Mouse (Mus musculus): ENCODE measurements around the gene Tbc1d16. TPM values are rescaled to one million over a fixed set of nuclear protein-coding genes. Genes with fewer than 3 reads are reported as not detected.
"Not testable (repeated sequence)": the region's sequence is repeated elsewhere in the genome, so short reads cannot be mapped to it uniquely, and the experiment has no call there.

Tbc1d16 gene
- polyA plus RNA-seq, 1 experiment: 1.2 TPM

DNA sequence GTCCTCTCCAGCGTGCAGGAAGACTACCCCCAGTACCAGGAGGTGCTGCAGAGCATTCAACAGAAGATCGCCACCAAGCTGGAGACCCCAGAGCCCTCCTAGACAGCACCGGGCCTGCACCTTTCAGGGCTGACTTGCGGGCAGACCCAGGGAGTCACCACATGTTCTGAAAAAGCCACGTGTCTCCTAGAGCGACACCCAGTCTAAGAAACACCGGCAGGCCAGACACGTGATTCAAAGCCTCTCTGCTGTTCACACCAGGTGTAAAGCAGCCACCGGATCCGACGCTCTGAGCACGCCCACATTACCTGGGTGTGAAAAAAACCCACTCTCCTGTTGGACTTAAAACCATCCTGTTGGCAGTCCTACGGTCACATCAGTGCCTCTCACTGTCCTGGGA, 36.1 kb upstream of the Tbc1d16 start:
- Histone ChIP-seq H3K27ac (ENCODE audit: control insufficient read depth, insufficient read depth, low read depth, low read length, poor library complexity) (no peak overlapping the region), H3K4me1 (ENCODE audit: control insufficient read depth, insufficient read depth, low read length) (peaks cover 2% of the 10 kb centered on the region; the same call in 1 of the 2 replicates), H3K4me3 (replicated peaks; ENCODE audit: control insufficient read depth, low read depth, low read length) (no peak overlapping the region)
- 88% methylated on average over 13 of the region's 13 CpGs for WGBS
- TF ChIP-seq POLR2A (IDR thresholded peaks at IDR 0.05; ENCODE audit: borderline replicate concordance, control insufficient read depth, low read depth, low read length): no peak
- TF ChIP-seq CTCF (IDR thresholded peaks at IDR 0.05; ENCODE audit: control insufficient read depth, insufficient read depth, low read length): no peak

DNA sequence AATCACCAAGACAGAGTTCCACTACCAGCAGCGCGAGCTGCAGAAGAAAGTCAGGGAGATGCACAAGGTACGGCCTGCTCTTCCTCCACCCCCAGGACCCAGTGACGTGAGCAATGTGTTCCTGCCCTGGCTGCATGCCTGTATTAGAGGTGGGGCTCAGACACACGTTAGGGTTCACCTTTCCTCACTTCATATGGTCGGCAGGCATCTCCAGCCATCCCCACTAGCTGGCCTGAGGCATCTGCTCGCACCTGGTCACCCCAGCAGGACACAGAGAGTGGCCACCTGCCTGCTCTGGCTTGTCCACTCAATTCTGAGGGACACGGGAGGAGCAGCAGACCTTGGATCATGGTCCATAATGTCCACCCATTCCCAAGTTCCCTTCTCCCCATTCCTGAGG, 31.7 kb upstream of the Tbc1d16 start:
- TF ChIP-seq POLR2A (IDR thresholded peaks at IDR 0.05; ENCODE audit: borderline replicate concordance, control insufficient read depth, low read depth, low read length) (no peak), CTCF (IDR thresholded peaks at IDR 0.05; ENCODE audit: control insufficient read depth, insufficient read depth, low read length) (no peak)
- Histone ChIP-seq H3K4me3 (replicated peaks; ENCODE audit: control insufficient read depth, low read depth, low read length) (no peak overlapping the region), H3K27ac (ENCODE audit: control insufficient read depth, insufficient read depth, low read depth, low read length, poor library complexity) (no peak overlapping the region), H3K4me1 (ENCODE audit: control insufficient read depth, insufficient read depth, low read length) (no peaks in the 10 kb centered on the region)
- WGBS: 80% methylated on average over 8 of the region's 8 CpGs

DNA sequence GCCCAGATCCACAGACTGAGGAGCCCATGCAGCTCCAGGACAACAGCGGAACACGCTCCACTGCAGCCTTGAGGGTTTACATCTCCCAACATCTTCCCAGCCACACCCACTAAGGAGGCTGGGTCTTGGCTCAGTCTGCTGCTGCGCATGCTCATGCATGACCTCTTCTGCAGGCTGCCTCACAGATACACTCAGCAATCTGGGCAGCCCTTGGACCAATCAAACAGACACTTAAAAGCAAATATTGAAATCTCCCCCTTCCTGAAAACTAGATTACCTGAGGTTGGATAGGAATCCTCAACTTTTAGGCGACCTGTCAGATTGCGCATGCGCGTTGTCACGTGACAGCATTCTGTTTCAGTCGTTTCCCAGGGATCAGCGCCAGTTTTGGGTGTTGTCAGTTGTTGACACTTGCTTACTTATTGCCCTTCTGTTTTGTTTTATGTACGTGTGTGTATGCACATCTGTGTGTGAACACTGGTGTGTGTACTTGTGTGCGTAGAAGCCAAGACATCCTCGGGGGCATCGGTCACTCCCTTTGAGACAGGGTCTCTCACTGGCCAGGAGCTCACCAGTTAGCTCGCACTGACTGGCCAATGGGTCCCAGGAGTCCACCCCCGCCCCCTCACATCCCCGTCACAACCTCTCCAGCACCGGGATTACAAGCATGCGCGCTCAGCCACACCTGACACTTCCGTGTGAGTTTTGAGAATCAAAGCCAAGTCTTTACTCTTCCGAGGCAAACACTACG, 30.4 kb upstream of the Tbc1d16 start:
- H3K27ac ChIP-seq (ENCODE audit: control insufficient read depth, insufficient read depth, low read depth, low read length, poor library complexity): no peak overlapping the region
- 58% methylated on average over 23 of the region's 23 CpGs for WGBS

DNA sequence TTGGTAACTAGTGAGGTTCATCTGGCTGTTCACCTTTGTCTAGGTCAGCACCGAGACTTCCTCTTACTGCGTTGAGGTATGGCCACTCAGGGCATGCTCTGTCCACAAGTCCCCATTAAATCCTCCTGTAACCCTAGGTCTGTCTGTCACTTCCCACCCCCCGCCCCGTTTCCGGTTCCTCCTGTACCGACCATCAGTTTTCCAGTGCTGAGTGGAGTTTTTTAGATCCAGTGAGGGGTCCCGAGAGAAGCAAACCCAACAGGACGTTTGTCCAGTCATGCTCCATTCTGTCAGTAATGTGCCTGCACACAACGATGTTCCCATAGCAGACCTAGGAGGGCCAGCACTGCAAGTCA, 29.9 kb upstream of the Tbc1d16 start:
- TF ChIP-seq CTCF (IDR thresholded peaks at IDR 0.05; ENCODE audit: control insufficient read depth, insufficient read depth, low read length) (no peak), POLR2A (IDR thresholded peaks at IDR 0.05; ENCODE audit: borderline replicate concordance, control insufficient read depth, low read depth, low read length) (no peak)
- no peaks in the 10 kb centered on the region for H3K4me1 ChIP-seq (ENCODE audit: control insufficient read depth, insufficient read depth, low read length)
- 58% methylated on average over 9 of the region's 9 CpGs for WGBS
- peak overlapping the region; percentile 18 for H3K4me3 ChIP-seq (replicated peaks; ENCODE audit: control insufficient read depth, low read depth, low read length)
- no peak overlapping the region for H3K27ac ChIP-seq (ENCODE audit: control insufficient read depth, insufficient read depth, low read depth, low read length, poor library complexity)

More for the DNA sequence above, 30.4 kb upstream of the Tbc1d16 start:
- TF ChIP-seq POLR2A (IDR thresholded peaks at IDR 0.05; ENCODE audit: borderline replicate concordance, control insufficient read depth, low read depth, low read length) (no peak), CTCF (IDR thresholded peaks at IDR 0.05; ENCODE audit: control insufficient read depth, insufficient read depth, low read length) (no peak)
- peak overlapping the region; percentile 68 for H3K4me3 ChIP-seq (replicated peaks; ENCODE audit: control insufficient read depth, low read depth, low read length)
- H3K4me1 ChIP-seq (ENCODE audit: control insufficient read depth, insufficient read depth, low read length): no peaks in the 10 kb centered on the region

DNA sequence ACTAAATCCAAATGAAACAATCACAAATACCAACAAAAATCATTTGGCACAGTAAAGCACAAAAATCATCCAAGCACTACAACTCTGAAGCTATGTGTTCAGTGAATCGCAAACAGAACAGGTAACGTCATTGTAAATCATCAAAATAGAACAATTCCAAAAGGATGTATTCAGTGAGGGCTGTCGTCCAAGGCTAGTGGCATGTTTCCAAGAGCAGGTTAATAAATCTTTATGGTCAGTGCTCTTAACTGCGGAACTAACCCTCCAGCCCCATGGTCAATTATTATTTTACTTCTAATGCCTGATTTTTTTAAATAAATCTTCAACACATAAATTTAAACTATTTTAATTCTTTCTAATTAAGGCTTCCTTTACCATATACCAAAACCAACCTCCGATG, 28.3 kb upstream of the Tbc1d16 start:
- H3K27ac ChIP-seq (ENCODE audit: control insufficient read depth, insufficient read depth, low read depth, low read length, poor library complexity); H3K4me1 ChIP-seq (ENCODE audit: control insufficient read depth, insufficient read depth, low read length); H3K4me3 ChIP-seq (replicated peaks; ENCODE audit: control insufficient read depth, low read depth, low read length): not testable (repeated sequence)
- WGBS: 87% methylated on average over 5 of the region's 5 CpGs

DNA sequence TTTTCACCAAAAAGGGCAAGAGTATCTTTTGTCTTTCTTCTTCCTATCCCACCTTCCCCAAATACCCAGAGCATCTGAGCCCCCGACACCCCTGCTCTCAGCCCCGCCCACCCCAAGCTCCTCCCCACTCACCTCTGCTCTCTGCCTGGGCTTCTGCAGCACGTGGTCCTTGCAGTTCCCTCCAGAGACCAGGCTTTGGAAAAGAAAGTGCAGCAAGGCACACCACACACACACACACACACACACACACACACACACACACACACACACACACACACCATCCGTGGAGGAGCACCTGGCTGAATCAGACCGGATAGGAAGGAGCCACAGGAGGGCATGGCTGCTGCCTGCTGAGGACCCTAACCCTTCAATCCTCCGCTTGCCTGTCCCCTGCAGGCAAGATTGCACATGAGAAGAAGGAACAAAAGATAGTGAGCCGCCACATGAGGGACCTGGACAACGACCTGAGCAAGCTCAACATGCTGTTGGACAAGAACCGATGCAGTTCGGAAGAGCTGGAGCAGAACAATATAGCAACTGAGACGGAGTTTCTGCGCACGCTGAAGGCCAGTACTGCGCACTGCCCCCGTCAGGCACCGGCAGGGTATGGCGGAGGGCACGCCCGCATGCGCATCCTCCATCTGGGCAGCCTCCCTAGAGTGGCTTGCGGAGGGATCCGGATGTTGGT, 24.7 kb upstream of the Tbc1d16 start:
- WGBS: 3% methylated on average over 22 of the region's 22 CpGs
- TF ChIP-seq CTCF (IDR thresholded peaks at IDR 0.05; ENCODE audit: control insufficient read depth, insufficient read depth, low read length) (peak; percentile 50), POLR2A (IDR thresholded peaks at IDR 0.05; ENCODE audit: borderline replicate concordance, control insufficient read depth, low read depth, low read length) (no peak)
- Histone ChIP-seq H3K4me3 (replicated peaks; ENCODE audit: control insufficient read depth, low read depth, low read length) (no peak overlapping the region), H3K27ac (ENCODE audit: control insufficient read depth, insufficient read depth, low read depth, low read length, poor library complexity) (no peak overlapping the region), H3K4me1 (ENCODE audit: control insufficient read depth, insufficient read depth, low read length) (no peaks in the 10 kb centered on the region)

DNA sequence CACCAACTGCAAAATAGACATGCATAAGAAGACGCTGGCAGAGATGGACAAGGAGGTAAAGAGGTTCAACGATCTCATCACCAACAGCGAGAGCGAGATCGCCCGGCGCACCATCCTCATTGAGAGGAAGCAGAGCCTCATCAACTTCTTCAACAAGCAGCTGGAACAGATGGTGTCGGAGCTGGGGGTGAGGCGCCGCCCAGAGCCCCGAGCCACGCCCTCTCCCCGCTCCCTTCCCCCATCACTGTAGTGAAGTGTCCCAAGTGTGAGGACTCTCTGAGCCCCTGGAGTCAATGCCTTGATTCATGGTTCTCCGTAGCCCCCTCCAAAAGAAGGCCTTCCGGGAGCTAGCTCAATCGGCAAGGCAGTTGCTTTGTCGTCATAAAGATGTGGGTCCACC, 22.7 kb upstream of the Tbc1d16 start:
- no peak overlapping the region for H3K4me3 ChIP-seq (replicated peaks; ENCODE audit: control insufficient read depth, low read depth, low read length)
- no peaks in the 10 kb centered on the region for H3K4me1 ChIP-seq (ENCODE audit: control insufficient read depth, insufficient read depth, low read length)
- 77% methylated on average over 17 of the region's 17 CpGs for WGBS
- no peak for TF ChIP-seq CTCF (IDR thresholded peaks at IDR 0.05; ENCODE audit: control insufficient read depth, insufficient read depth, low read length)
- no peak for TF ChIP-seq POLR2A (IDR thresholded peaks at IDR 0.05; ENCODE audit: borderline replicate concordance, control insufficient read depth, low read depth, low read length)
- H3K27ac ChIP-seq (ENCODE audit: control insufficient read depth, insufficient read depth, low read depth, low read length, poor library complexity): no peak overlapping the region

DNA sequence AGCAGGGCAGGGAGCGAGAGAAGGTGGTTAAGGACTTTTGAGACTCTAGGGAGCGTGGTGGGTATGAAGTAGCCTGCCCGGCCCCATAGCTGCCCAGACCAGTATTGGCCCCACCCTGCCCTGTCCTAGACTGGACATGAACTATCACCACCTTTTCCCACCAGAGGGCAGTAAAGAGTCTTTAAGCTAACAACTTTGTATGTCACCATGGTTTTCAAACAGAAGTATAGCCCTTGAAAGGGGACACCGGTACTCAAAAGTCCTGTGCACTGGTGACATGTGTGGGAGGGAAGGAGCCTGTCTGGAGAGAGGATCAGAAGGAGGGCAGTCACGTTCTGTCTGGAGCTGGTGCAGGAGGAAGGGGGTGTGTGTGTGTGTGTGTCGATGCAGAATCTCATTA, 20.7 kb upstream of the Tbc1d16 start:
- H3K4me3 ChIP-seq (replicated peaks; ENCODE audit: control insufficient read depth, low read depth, low read length): no peak overlapping the region
- WGBS: 31% methylated on average over 6 of the region's 6 CpGs
- TF ChIP-seq CTCF (IDR thresholded peaks at IDR 0.05; ENCODE audit: control insufficient read depth, insufficient read depth, low read length): peak; percentile 28; the same call in 1 of the 2 replicates
- no peak for TF ChIP-seq POLR2A (IDR thresholded peaks at IDR 0.05; ENCODE audit: borderline replicate concordance, control insufficient read depth, low read depth, low read length)
- H3K27ac ChIP-seq (ENCODE audit: control insufficient read depth, insufficient read depth, low read depth, low read length, poor library complexity): no peak overlapping the region
- no peaks in the 10 kb centered on the region for H3K4me1 ChIP-seq (ENCODE audit: control insufficient read depth, insufficient read depth, low read length)

DNA sequence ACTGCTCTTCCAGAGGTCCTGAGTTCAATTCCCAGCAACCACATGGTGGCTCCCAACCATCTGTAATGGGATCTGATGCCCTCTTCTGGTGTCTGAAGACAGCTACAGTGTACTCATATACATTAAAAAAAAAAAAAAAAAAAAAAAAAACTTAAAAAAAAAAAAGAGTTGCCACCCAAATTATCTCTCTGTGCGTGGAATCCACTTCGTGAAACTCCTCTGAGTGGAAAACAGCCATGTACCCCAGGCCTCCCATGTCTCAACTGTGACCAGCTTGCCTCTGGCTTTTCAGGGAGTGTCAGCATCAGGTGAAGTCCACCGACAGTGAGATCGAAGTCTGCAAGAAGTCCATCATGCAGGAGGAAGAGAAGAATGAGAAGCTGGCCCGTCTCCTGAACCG, 17.2 kb upstream of the Tbc1d16 start:
- 70% methylated on average over 6 of the region's 6 CpGs for WGBS
- not testable (repeated sequence) for H3K4me1 ChIP-seq (ENCODE audit: control insufficient read depth, insufficient read depth, low read length); H3K4me3 ChIP-seq (replicated peaks; ENCODE audit: control insufficient read depth, low read depth, low read length); H3K27ac ChIP-seq (ENCODE audit: control insufficient read depth, insufficient read depth, low read depth, low read length, poor library complexity)
